Mouse (Mus musculus): ENCODE results near the gene Gm32687. TPM values are rescaled to one million over a fixed set of nuclear protein-coding genes. Genes with fewer than 3 reads are reported as not detected.
"Not testable (repeated sequence)": the region's sequence is repeated elsewhere in the genome, so short reads cannot be mapped to it uniquely, and the experiment has no call there.

The Gm32687 gene
- polyA plus RNA-seq (2021): not detected

GRCm38 (mm10) chr10:81863409-81864407 is at the start of gene Gm32687:
TSS of gene Gm32687 (plus strand) at chr10:81863934.
- POLR2A ChIA-PET; in situ Hi-C loops (cut with MboI; ENCODE audit: low pct_unique_long_range_greater_than_20kb); H3K27me3 ChIP-seq; CTCF ChIA-PET; DNase-seq (ENCODE audit: low read depth, low spot score): not testable (repeated sequence)
- peak; percentile 100 for ATAC-seq

GRCm38 (mm10) chr10:81846219-81846618 is 17.5 kb upstream of the Gm32687 start:
- in situ Hi-C loops (cut with MboI; ENCODE audit: low pct_unique_long_range_greater_than_20kb); POLR2A ChIA-PET: not testable (repeated sequence)

GRCm38 (mm10) chr10:81929842-81930743 is 66.4 kb downstream of the Gm32687 start, which contains the start of gene Zfp781:
TSS of gene Zfp781 (minus strand) at chr10:81930480.
- CTCF ChIA-PET; H3K27me3 ChIP-seq; in situ Hi-C loops (cut with MboI; ENCODE audit: low pct_unique_long_range_greater_than_20kb); POLR2A ChIA-PET; DNase-seq (ENCODE audit: low read depth, low spot score): not testable (repeated sequence)
- peak; percentile 67 for ATAC-seq

More at GRCm38 (mm10) chr10:81846219-81846618, 17.5 kb upstream of the Gm32687 start:
- DNase-seq (ENCODE audit: low read depth, low spot score); H3K27me3 ChIP-seq; CTCF ChIA-PET; ATAC-seq: not testable (repeated sequence)

Other genes starting within 250 kb of the Gm32687 start
- gene Sirt6, start 236.1 kb upstream of the Gm32687 start, polyA plus RNA-seq (2021): 21.7 TPM
- gene Ankrd24, start 235.4 kb upstream of the Gm32687 start, polyA plus RNA-seq (2021): 21.5 TPM
- gene Gm10778, start 214.9 kb upstream of the Gm32687 start, polyA plus RNA-seq (2021): 2.5 TPM
- gene Zfp433, start 159.1 kb upstream of the Gm32687 start, polyA plus RNA-seq (2021): 4.6 TPM
- gene Gm3055, start 92.8 kb upstream of the Gm32687 start, polyA plus RNA-seq (2021): 0.95 TPM
- 2.6 TPM for gene Gm4767, start 51.7 kb upstream of the Gm32687 start, polyA plus RNA-seq (2021)
- 0.87 TPM for gene Zfp781, start 66.5 kb downstream of the Gm32687 start, polyA plus RNA-seq (2021)
- 6.9 TPM for gene Zfp873, start 184.2 kb downstream of the Gm32687 start, polyA plus RNA-seq (2021)
- gene BC024063, start 219.4 kb downstream of the Gm32687 start, polyA plus RNA-seq (2021): 3.0 TPM

Data from Patski (cell line).